Mouse (Mus musculus): ENCODE data around the gene Zdhhc1.

Gene Zdhhc1

DNA sequence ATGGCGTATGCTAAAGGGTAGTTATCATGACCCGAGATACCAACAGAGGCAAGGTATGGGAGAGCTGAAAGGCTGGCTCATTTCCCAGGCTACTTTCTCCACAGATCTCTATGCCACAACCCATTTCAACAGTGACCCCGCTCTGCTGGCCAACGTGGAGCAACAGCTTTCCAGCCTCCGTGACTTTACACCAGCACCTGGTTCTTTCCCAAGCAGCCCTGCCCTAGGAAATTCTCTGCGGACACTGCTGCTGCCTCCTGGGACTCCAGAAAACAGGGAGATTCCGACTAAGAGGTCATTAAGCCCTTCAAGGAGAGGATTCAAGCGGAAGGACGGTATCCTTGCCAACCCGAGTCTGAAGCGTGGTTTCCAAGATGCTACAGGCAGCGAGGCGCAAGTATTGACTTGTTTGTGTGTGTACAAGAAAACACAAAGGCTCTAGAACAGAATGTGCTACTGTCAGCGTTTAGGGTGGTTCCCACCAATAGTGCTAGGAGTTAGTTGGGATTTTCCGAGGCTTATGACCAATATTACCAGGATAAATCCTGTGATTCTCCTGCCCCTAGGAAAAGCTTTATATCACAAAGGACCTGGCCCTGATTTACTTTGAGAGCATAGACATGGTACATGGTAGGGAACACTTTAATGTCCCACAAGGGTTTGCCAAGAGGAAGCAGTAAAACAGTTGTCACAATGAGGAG is 44.6 kb downstream of the Zdhhc1 start:
- no peak for DNase-seq

- DNase-seq, result no peak
Observed at GRCm38 (mm10) chr8:105450977-105451376, 45.7 kb downstream of the Zdhhc1 start.

GRCm38 (mm10) chr8:105448596-105448995 is 48.1 kb downstream of the Zdhhc1 start:
- DNase-seq, result no peak

GRCm38 (mm10) chr8:105448188-105448587 is 48.5 kb downstream of the Zdhhc1 start:
- no peak for DNase-seq

GRCm38 (mm10) chr8:105446127-105446552 is 50.6 kb downstream of the Zdhhc1 start:
- no peak for DNase-seq

- DNase-seq, result no peak
Observed at GRCm38 (mm10) chr8:105445296-105446126, 51.2 kb downstream of the Zdhhc1 start.

- DNase-seq, result no peak
Observed at GRCm38 (mm10) chr8:105442661-105443060, 54.0 kb downstream of the Zdhhc1 start.

- peak in 1 of 2 experiments; percentile 18 for DNase-seq
Observed at GRCm38 (mm10) chr8:105441433-105441832, 55.3 kb downstream of the Zdhhc1 start.

- peak; percentile 8 to 55 for DNase-seq
Observed at GRCm38 (mm10) chr8:105438865-105439264, 57.8 kb downstream of the Zdhhc1 start.

DNA sequence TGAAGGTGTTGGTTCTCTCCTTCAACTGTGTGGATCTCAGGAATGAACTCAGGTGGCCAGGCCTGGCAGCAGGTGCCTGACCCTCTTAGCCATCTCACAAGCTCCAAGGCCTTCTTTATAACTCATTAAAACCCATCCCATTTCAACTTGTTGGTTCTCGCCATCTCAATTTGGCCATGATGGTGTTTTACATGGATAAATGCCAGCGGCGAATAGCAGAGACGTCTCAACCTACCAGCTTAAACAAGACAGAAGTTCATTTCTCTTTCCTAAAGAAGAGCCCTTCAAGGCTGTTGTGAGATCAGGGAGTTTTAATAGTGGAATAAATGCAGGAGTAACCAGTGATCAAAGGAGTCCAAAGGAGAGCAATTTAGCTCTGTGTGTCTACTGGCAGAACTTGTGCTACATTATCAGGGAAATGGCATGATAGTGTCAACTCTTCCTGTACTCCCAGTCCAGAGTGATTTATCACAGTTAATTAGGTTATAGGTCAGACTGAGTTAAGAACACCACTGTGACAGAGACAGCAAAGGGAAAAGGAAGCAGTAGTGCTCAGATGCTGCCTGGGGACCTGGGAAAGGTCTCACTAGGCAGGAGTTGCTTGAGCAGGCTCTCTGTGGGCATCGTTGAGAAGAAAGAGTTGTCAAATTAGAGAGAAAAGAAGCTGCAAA is 59.5 kb downstream of the Zdhhc1 start:
- DNase-seq, result no peak

DNA sequence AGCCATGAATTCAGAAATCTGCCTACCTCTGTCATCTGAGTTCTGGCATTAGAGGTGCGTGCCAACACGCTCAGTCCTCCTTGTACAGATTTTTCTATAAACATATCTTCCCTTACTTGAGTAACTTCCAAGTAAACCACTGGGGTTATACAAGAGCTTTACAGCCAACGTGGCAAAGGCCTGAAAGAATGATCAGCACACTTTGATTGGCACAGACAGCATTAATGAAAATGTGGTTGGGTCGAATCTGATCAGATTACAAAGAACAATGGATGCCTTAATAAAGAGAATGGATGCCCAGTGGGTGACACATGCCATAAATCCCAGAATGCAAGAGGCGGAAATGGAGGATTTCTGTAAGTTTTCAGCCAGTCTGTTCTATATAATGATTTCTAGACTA is 60.5 kb downstream of the Zdhhc1 start:
- no peak for DNase-seq

DNA sequence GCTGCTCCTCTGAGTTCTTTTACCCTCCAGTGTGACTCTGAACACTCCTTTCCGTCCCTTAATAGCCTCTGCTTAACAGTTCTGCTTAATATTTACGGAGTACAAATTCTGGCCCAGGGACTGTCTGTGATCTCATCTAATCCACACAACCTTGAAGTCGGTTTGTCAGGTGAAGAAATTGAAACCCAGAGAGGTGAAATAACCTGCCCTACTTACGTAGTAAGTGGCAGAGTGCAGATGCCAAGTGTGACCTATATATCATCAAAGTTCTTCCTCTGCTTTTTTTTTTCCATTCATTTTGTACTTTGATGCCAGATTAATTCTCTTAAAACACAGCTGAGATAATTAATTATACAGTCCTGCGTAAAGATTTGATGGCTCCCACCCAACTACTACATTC is 62.6 kb downstream of the Zdhhc1 start:
- no peak for DNase-seq

GRCm38 (mm10) chr8:105433511-105433910 is 63.2 kb downstream of the Zdhhc1 start:
- no peak for DNase-seq

DNA sequence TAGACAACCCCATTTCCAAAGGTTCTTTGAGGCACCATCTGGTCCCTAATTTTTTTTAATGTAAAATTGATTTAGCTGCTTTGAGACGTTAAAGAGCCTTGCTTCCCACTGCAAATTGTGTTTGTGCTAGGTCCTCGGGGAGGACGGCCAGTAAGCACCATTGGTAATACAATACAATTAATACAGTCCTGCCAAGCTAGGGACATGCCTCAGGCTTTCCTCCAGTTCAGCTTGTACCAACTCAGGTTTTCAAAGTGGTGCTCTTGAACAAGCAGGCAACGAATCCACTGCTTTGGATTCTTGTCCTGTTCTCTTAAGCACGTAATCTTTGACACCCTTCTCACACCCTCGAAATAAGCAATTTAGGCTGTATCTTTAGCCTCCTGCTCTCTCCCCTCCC is 63.7 kb downstream of the Zdhhc1 start:
- DNase-seq, result no peak

- DNase-seq, result no peak
Observed at GRCm38 (mm10) chr8:105431743-105432515, 64.8 kb downstream of the Zdhhc1 start.

- no peak for DNase-seq
Observed at GRCm38 (mm10) chr8:105426878-105427277, 69.8 kb downstream of the Zdhhc1 start.
